Mouse (Mus musculus): Measurements from ENCODE around the gene Gtf2ird2. TPM values are rescaled to one million over a fixed set of nuclear protein-coding genes. Genes with fewer than 3 reads are reported as not detected.

The Gtf2ird2 gene
- polyA plus RNA-seq, 1 experiment from 2014 or later = 6.9 TPM

DNA sequence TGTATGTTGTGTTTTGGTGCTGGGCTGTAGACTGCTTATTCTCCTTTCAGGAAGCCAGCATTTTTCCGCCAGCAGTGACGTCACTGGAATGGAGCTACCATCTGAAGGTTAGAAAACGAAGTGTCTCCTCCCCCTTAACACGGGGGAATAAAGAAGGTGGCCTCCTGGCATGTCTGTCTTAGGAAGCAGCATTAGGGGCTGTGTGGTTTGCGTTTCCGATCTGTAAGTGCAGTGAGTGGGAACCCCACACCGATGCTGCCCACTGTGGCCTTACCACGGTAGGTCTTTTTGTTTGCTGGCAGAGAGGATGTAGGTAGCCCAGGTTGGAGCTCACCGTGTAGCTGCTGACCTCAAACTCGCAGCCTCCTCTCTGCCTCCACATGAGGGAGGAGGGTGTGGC lies 22.9 kb downstream of the Gtf2ird2 start:
- 0 out of 2 replicates have a peak, but pooled peaks cover 6% of the 10 kb centered on the region for H3K36me3 ChIP-seq (ENCODE audit: insufficient read depth)
- H3K27ac ChIP-seq (ENCODE audit: low read depth) = no peak overlapping the region
- ATAC-seq (ENCODE audit: insufficient read depth) = no peak
- no peak for TF ChIP-seq CTCF (IDR thresholded peaks at IDR 0.05; ENCODE audit: low read depth)
- 79% methylated on average over 10 of the region's 10 CpGs for WGBS
- peaks cover 4% of the 10 kb centered on the region; the same call in 1 of the 2 replicates for H3K4me1 ChIP-seq (ENCODE audit: insufficient read depth)
- H3K4me3 ChIP-seq (ENCODE audit: low read depth, low read length) = no peak overlapping the region
- DNase-seq = no peak
- no peaks in the 10 kb centered on the region for H3K27me3 ChIP-seq (ENCODE audit: insufficient read depth, low read length)
- H3K9me3 ChIP-seq (ENCODE audit: low read depth, low read length) = no peaks in the 10 kb centered on the region
- H3K9ac ChIP-seq = no peak overlapping the region
- no peak overlapping the region for H3K4me2 ChIP-seq

GRCm38 (mm10) chr5:134209931-134210554 lies 26.2 kb downstream of the Gtf2ird2 start:
- no peak for TF ChIP-seq CTCF (IDR thresholded peaks at IDR 0.05; ENCODE audit: low read depth)
- WGBS = 6% methylated on average over 11 of the region's 11 CpGs
- Histone ChIP-seq H3K36me3 (ENCODE audit: insufficient read depth) (no peaks in the 10 kb centered on the region), H3K4me3 (ENCODE audit: low read depth, low read length) (no peak overlapping the region), H3K27me3 (ENCODE audit: insufficient read depth, low read length) (no peaks in the 10 kb centered on the region), H3K9ac (no peak overlapping the region), H3K9me3 (ENCODE audit: low read depth, low read length) (no peaks in the 10 kb centered on the region), H3K27ac (ENCODE audit: low read depth) (peak overlapping the region; percentile 10; the same call in 1 of the 2 replicates), H3K4me1 (ENCODE audit: insufficient read depth) (peaks cover 4% of the 10 kb centered on the region; the same call in 1 of the 2 replicates), H3K4me2 (no peak overlapping the region)
- DNase-seq (peak; percentile 75), ATAC-seq (ENCODE audit: insufficient read depth) (peak; percentile 74; the same call in 1 of the 2 replicates)

GRCm38 (mm10) chr5:134214021-134214806 lies 30.4 kb downstream of the Gtf2ird2 start:
- H3K4me3 ChIP-seq (ENCODE audit: low read depth, low read length) = no peak overlapping the region
- H3K36me3 ChIP-seq (ENCODE audit: insufficient read depth) = peaks cover 5% of the 10 kb centered on the region
- TF ChIP-seq CTCF (IDR thresholded peaks at IDR 0.05; ENCODE audit: low read depth) = no peak
- no peak overlapping the region for H3K27ac ChIP-seq (ENCODE audit: low read depth)
- DNase-seq = peak; percentile 79
- no peak overlapping the region for H3K4me2 ChIP-seq
- no peaks in the 10 kb centered on the region for H3K9me3 ChIP-seq (ENCODE audit: low read depth, low read length)
- H3K27me3 ChIP-seq (ENCODE audit: insufficient read depth, low read length) = no peaks in the 10 kb centered on the region
- H3K4me1 ChIP-seq (ENCODE audit: insufficient read depth) = peaks cover 4% of the 10 kb centered on the region; the same call in 1 of the 2 replicates
- 37% methylated on average over 12 of the region's 12 CpGs for WGBS
- peak; percentile 64; the same call in 1 of the 2 replicates for ATAC-seq (ENCODE audit: insufficient read depth)
- no peak overlapping the region for H3K9ac ChIP-seq

DNA sequence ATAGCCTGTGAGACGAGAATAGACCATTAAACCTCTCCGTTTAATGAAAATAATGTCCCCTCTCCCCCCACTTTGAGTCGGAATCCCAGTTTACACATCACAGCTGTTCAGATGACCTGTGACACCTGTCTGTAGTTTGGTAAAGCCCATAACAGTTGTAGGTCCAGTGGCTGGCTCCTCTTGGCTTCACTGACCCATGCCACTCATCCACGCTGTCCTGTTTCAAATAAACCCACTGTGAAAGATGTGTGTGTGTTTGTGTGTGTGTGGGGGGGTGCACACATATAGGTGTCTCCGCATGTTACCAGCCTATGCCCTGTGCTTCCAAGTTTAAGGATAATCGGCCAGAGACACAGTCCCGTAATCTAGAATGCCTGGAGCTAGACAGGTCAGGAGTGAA lies 34.1 kb downstream of the Gtf2ird2 start:
- H3K9me3 ChIP-seq (ENCODE audit: low read depth, low read length) = no peaks in the 10 kb centered on the region
- TF ChIP-seq CTCF (IDR thresholded peaks at IDR 0.05; ENCODE audit: low read depth) = no peak
- H3K4me3 ChIP-seq (ENCODE audit: low read depth, low read length) = no peak overlapping the region
- no peak overlapping the region for H3K4me2 ChIP-seq
- peaks cover 3% of the 10 kb centered on the region; the same call in 1 of the 2 replicates for H3K4me1 ChIP-seq (ENCODE audit: insufficient read depth)
- H3K36me3 ChIP-seq (ENCODE audit: insufficient read depth) = peaks cover 5% of the 10 kb centered on the region
- DNase-seq (no peak), ATAC-seq (ENCODE audit: insufficient read depth) (no peak)
- peaks cover 8% of the 10 kb centered on the region; the same call in 1 of the 2 replicates for H3K27me3 ChIP-seq (ENCODE audit: insufficient read depth, low read length)
- WGBS = 80% methylated on average over 7 of the region's 7 CpGs
- no peak overlapping the region for H3K27ac ChIP-seq (ENCODE audit: low read depth)
- H3K9ac ChIP-seq = no peak overlapping the region

GRCm38 (mm10) chr5:134221278-134221677 lies 37.5 kb downstream of the Gtf2ird2 start:
- TF ChIP-seq CTCF (IDR thresholded peaks at IDR 0.05; ENCODE audit: low read depth) = no peak
- H3K4me2 ChIP-seq = peak overlapping the region; percentile 71
- H3K27ac ChIP-seq (ENCODE audit: low read depth) = no peak overlapping the region
- no peaks in the 10 kb centered on the region for H3K9me3 ChIP-seq (ENCODE audit: low read depth, low read length)
- peaks cover 5% of the 10 kb centered on the region for H3K36me3 ChIP-seq (ENCODE audit: insufficient read depth)
- no peak for DNase-seq
- H3K9ac ChIP-seq = peak overlapping the region; percentile 47; the same call in 1 of the 2 replicates
- ATAC-seq (ENCODE audit: insufficient read depth) = no peak
- peak overlapping the region; percentile 25; the same call in 1 of the 2 replicates for H3K4me3 ChIP-seq (ENCODE audit: low read depth, low read length)
- H3K27me3 ChIP-seq (ENCODE audit: insufficient read depth, low read length) = peaks cover 8% of the 10 kb centered on the region; the same call in 1 of the 2 replicates
- 29% methylated on average over 4 of the region's 4 CpGs for WGBS
- H3K4me1 ChIP-seq (ENCODE audit: insufficient read depth) = peaks cover 3% of the 10 kb centered on the region; the same call in 1 of the 2 replicates

GRCm38 (mm10) chr5:134221708-134222150 lies 37.9 kb downstream of the Gtf2ird2 start:
- ATAC-seq (ENCODE audit: insufficient read depth) = peak; percentile 26; the same call in 1 of the 2 replicates
- Histone ChIP-seq H3K27me3 (ENCODE audit: insufficient read depth, low read length) (peaks cover 8% of the 10 kb centered on the region; the same call in 1 of the 2 replicates), H3K36me3 (ENCODE audit: insufficient read depth) (peaks cover 2% of the 10 kb centered on the region; the same call in 1 of the 2 replicates), H3K9me3 (ENCODE audit: low read depth, low read length) (no peaks in the 10 kb centered on the region), H3K4me3 (ENCODE audit: low read depth, low read length) (peak overlapping the region; percentile 25), H3K4me2 (peak overlapping the region; percentile 71), H3K27ac (ENCODE audit: low read depth) (no peak overlapping the region), H3K4me1 (ENCODE audit: insufficient read depth) (peaks cover 3% of the 10 kb centered on the region; the same call in 1 of the 2 replicates), H3K9ac (peak overlapping the region; percentile 47)
- no peak for TF ChIP-seq CTCF (IDR thresholded peaks at IDR 0.05; ENCODE audit: low read depth)
- no peak for DNase-seq
- WGBS = 2% methylated on average over 36 of the region's 36 CpGs

All from lung, embryonic 14.5 days (tissue).